Mouse (Mus musculus) liver, adult 2 months (tissue): ENCODE data around the gene Gtse1. TPM values are rescaled to one million over a fixed set of nuclear protein-coding genes. Genes with fewer than 3 reads are reported as not detected.
A peak's percentile ranks its signal among the peaks of the same experiment; 100 is the strongest.

Source experiments
- DNase-seq: peaks from one replicate; pipeline ENCODE4 v3.0.0-alpha.2; 2011; ENCODE audit warnings: low read depth, low spot score; ENCODE audit errors: extremely low read depth
- H3K27ac ChIP-seq: fragments of 200-500 bp; replicated peaks from 2 replicates; pipeline ENCODE4 v1.5.1; 2012; ENCODE audit warnings: low read depth, mild to moderate bottlenecking, control low read depth, inconsistent platforms, low read length; ENCODE audit not compliant: insufficient read depth
- H3K27me3 ChIP-seq: fragments of 200-500 bp; 2 replicates; pipeline ENCODE4 v1.6.1; 2012; ENCODE audit warnings: mild to moderate bottlenecking, moderate library complexity, low read length, inconsistent platforms; ENCODE audit not compliant: control insufficient read depth, insufficient read depth
- H3K36me3 ChIP-seq: fragments of 200-500 bp; 2 replicates; pipeline ENCODE4 v1.6.1; 2012; ENCODE audit warnings: low read length, inconsistent platforms; ENCODE audit not compliant: control insufficient read depth, insufficient read depth
- H3K4me1 ChIP-seq: fragments of 200-500 bp; 2 replicates; pipeline ENCODE4 v1.6.1; 2011; ENCODE audit warnings: low read length; ENCODE audit not compliant: control insufficient read depth, insufficient read depth
- H3K4me3 ChIP-seq: fragments of 200-500 bp; 2 replicates; pipeline ENCODE4 v1.5.1; 2011; ENCODE audit warnings: low read depth, mild to moderate bottlenecking, control low read depth, low read length, moderate library complexity; ENCODE audit not compliant: insufficient read depth
- H3K79me2 ChIP-seq: fragments of 200-500 bp; 2 replicates; pipeline ENCODE4 v1.6.1; 2012; ENCODE audit warnings: inconsistent platforms, mild to moderate bottlenecking, low read length, moderate library complexity; ENCODE audit not compliant: control insufficient read depth, insufficient read depth
- H3K9ac ChIP-seq: fragments of 200-500 bp; 2 replicates; pipeline ENCODE4 v1.6.1; 2012; ENCODE audit warnings: low read depth, mild to moderate bottlenecking, control low read depth, inconsistent platforms, low read length
- CTCF ChIP-seq: fragments of 200-500 bp; IDR thresholded peaks from 2 replicates; pipeline ENCODE4 v1.5.1; 2011; ENCODE audit warnings: low read depth, low read length, control low read depth
- POLR2A ChIP-seq: fragments of 200-500 bp; IDR thresholded peaks from 2 replicates; pipeline ENCODE4 v1.6.1; 2011; ENCODE audit warnings: low read length, control low read depth; ENCODE audit not compliant: insufficient read depth; ENCODE audit errors: extremely low read depth
- whole genome bisulfite sequencing: fragments of 180-500 bp; shearing (Covaris S2); methylation state at CpG from one replicate; pipeline ENCODE4 v1.1.7; 2018; 5-methylcytosine and 5-hydroxymethylcytosine counted together
- polyA plus RNA-seq: library from polyadenylated mRNA; depleted of rRNA; stranded (reverse); fragments of >200 nt; gene quantifications from 2 replicates; pipeline ENCODE4 v1.2.3, GENCODE M21; 2012
- total RNA-seq: library from RNA; depleted of rRNA; stranded (reverse); fragments of >200 nt; gene quantifications from 2 replicates; pipeline ENCODE4 v1.2.3, GENCODE M21; 2014

Gene Gtse1
- total and polyA plus RNA-seq, 2 experiments = 0.28 to 0.33 TPM

DNA sequence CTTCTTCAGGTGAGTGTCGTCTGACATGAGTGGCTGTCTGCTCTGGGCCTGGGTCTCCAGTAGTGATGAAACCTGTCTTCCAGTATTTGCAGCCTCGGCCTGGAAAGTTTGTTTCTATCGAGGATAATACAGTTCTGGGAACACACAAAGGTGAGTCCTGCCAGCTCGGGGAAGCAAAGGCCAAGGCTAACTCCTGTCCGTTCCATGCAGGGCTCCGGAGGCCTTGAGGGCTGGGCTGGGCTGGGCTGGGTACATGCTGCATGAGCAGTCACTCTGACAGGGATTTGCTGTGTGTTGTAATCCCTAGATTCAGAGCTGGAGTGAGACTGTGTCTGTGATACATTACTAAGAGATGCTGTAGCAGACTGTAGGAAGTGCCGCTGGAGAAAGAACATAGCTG is 34.3 kb downstream of the Gtse1 start:
- Histone ChIP-seq H3K36me3 (peaks cover 14% of the 10 kb centered on the region), H3K4me1 (no peaks in the 10 kb centered on the region), H3K27me3 (no peaks in the 10 kb centered on the region), H3K4me3 (no peak overlapping the region), H3K27ac (no peak overlapping the region), H3K79me2 (no peaks in the 10 kb centered on the region), H3K9ac (no peak overlapping the region)
- peak; percentile 27 for DNase-seq
- no peak for TF ChIP-seq POLR2A
- TF ChIP-seq CTCF = no peak
- 61% methylated on average over 7 of the region's 7 CpGs for WGBS

DNA sequence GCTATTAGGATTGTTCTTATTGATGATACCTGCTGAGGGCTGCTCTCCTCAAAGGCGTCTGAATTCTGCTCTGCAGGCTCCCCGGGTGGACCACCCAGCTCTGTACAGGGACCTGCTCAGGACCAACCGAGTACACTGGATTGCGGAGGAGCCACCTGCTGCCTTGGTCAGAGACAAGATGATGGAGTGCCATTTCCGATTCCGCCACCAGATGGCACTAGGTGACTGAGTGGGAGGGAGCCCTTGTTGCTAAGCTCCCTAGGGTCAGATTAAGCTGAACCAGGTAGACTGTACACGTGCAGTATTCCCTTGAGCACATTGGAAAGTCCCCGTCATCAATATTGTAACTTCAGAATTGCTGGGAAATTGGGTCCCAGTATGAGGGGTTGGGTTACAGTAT is 36.7 kb downstream of the Gtse1 start:
- 37% methylated on average over 8 of the region's 8 CpGs for WGBS
- Histone ChIP-seq H3K27me3 (no peaks in the 10 kb centered on the region), H3K9ac (no peak overlapping the region), H3K27ac (no peak overlapping the region), H3K36me3 (peaks cover 7% of the 10 kb centered on the region; the same call in 1 of the 2 replicates), H3K4me3 (no peak overlapping the region), H3K4me1 (no peaks in the 10 kb centered on the region), H3K79me2 (no peaks in the 10 kb centered on the region)
- no peak for TF ChIP-seq POLR2A
- TF ChIP-seq CTCF = peak; percentile 88
- DNase-seq = peak; percentile 55

DNA sequence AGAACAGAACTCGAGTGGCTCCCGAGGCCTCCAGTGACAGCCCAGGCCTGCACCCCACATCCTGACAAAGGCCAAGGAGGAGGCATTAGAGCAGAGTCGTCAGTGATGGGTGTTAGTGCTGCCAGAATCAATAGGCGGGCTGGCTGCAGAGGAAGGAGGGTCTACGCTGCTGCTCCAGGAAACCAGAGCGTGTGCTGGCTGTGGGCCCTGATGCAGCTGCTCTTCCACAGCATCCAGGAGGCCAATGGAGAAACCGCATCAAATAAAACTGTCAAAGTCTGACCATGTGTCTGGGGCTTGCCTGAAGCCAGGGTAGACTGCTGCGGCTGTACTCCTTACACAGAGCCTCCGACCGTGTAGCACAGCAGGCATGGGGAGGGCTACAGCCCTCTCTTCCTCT is 37.6 kb downstream of the Gtse1 start:
- peaks cover 3% of the 10 kb centered on the region; the same call in 1 of the 2 replicates for H3K36me3 ChIP-seq
- no peak overlapping the region for H3K27ac ChIP-seq
- WGBS = 84% methylated on average over 10 of the region's 10 CpGs
- H3K4me1 ChIP-seq = no peaks in the 10 kb centered on the region
- TF ChIP-seq CTCF = no peak
- TF ChIP-seq POLR2A = no peak
- H3K9ac ChIP-seq = no peak overlapping the region
- no peak overlapping the region for H3K4me3 ChIP-seq
- H3K79me2 ChIP-seq = no peaks in the 10 kb centered on the region
- DNase-seq = no peak
- H3K27me3 ChIP-seq = no peaks in the 10 kb centered on the region

DNA sequence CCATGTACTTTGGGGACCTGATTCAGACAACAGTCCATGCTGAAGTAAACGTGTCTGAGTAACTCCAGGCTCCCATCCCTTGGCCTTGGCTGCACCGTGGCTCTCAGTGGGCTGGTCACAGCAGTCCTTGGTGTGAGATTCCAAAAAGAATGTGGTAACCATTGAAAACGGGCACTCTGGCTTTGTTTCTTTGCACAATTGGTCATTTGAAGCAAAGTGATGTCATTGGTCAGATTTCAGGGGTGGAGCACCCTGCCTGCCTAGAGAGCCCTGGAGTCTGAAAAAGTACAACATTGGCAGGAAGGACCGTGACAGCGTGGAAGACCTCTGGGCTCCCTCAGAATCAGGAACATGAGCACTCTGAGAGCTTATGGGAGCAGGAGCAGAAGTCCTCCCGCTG is 39.9 kb downstream of the Gtse1 start:
- 68% methylated on average over 6 of the region's 6 CpGs for WGBS
- TF ChIP-seq CTCF = no peak
- TF ChIP-seq POLR2A = no peak
- no peaks in the 10 kb centered on the region for H3K4me1 ChIP-seq
- H3K4me3 ChIP-seq = no peak overlapping the region
- DNase-seq = no peak
- no peak overlapping the region for H3K9ac ChIP-seq
- no peaks in the 10 kb centered on the region; the same call in 1 of the 2 replicates for H3K36me3 ChIP-seq
- H3K27me3 ChIP-seq = no peaks in the 10 kb centered on the region
- H3K79me2 ChIP-seq = no peaks in the 10 kb centered on the region
- no peak overlapping the region for H3K27ac ChIP-seq

DNA sequence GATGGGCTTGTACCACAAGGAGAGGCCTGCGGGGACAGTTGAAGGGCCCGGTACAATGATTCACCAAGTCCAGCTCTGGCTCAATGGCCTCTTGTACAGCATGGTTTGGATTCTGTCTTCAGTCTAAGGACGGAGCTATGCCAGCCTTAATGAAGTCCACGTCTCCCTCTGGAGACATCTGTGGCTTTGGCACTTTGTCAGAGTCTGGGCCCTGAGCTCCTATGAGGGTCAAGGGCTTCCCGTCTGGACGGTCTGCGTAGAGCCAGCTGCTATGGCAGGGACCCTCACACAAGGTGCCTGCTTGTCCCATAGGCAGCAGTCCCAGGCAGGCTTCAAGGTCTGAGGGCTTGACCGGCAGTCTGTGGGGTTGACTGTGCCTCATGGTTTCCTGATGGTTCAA is 40.8 kb downstream of the Gtse1 start:
- H3K4me1 ChIP-seq = no peaks in the 10 kb centered on the region
- no peaks in the 10 kb centered on the region for H3K79me2 ChIP-seq
- H3K27ac ChIP-seq = no peak overlapping the region
- WGBS = 89% methylated on average over 8 of the region's 8 CpGs
- no peaks in the 10 kb centered on the region for H3K27me3 ChIP-seq
- TF ChIP-seq CTCF (no peak), POLR2A (no peak)
- H3K9ac ChIP-seq = no peak overlapping the region
- DNase-seq = no peak
- no peaks in the 10 kb centered on the region; the same call in 1 of the 2 replicates for H3K36me3 ChIP-seq
- H3K4me3 ChIP-seq = no peak overlapping the region

DNA sequence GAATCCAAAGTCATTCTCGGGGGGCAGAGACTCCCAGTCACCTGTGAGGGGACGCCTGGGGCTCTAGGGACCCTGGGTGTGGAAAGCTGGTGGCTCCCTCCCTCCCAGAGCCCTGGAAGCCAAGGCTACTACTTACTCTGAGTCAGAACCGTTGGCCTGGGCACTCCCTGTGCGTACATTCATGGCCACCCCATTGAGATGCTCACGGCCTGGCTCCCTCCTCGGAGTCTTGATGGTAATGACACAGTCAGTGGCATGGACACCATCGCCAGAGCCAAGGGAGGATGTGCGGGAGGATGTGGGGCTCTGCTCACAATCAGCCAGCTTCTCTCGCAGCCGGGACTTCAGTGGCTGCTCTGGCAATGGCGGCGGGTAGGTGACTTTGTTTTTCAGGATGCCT is 41.3 kb downstream of the Gtse1 start:
- H3K27ac ChIP-seq = no peak overlapping the region
- no peak overlapping the region for H3K9ac ChIP-seq
- H3K79me2 ChIP-seq = no peaks in the 10 kb centered on the region
- H3K4me1 ChIP-seq = no peaks in the 10 kb centered on the region
- WGBS = 85% methylated on average over 12 of the region's 12 CpGs
- no peaks in the 10 kb centered on the region; the same call in 1 of the 2 replicates for H3K36me3 ChIP-seq
- H3K4me3 ChIP-seq = no peak overlapping the region
- no peaks in the 10 kb centered on the region for H3K27me3 ChIP-seq
- no peak for DNase-seq
- TF ChIP-seq CTCF (no peak), POLR2A (no peak)
